Comparison of ENCODE assay signal across 27 mouse cellular contexts in the genomic region with DNA sequence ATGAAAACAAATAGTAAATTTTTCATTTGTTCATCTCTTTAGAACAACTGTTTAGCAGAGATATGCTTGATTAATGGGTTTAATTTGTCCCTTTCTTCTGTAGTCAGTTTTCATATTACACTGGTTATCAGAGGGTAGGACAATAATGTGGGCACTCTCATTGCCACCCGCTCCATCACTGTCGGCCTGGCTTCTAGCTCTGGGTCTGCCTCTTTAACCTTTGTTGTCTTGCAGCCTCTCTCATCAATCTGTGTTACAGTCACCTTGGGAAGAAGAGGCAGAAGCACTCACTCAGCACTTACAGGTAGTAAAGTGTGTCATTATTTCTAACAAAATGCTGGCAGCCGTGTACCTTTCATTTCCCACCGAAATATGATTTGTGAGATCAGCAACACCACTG.
A peak's percentile ranks its signal among the peaks of the same experiment; 100 is the strongest.
DNase-seq lines count a peak whose midpoint lies in the region; ATAC-seq and TF ChIP-seq lines count a peak whose summit lies in the region.
"Had no signal": no experiment of that assay in that cellular context is flagged by ENCODE, and none has a peak within 500 bp of the region (broad histone marks: within the 10 kb centered on the region; RNA-seq: fewer than 3 reads in every experiment).

No protein-coding gene starts in this region.

- TF ChIP-seq CTCF in midbrain, postnatal 0 days (IDR thresholded peaks at IDR 0.05): no peak

- H3K9ac ChIP-seq in midbrain, postnatal 0 days (replicated peaks; ENCODE audit: low read length, poor library complexity, severe bottlenecking): no peak overlapping the region
- no peak overlapping the region for H3K9ac ChIP-seq in midbrain, embryonic 13.5 days (replicated peaks)
- no peak overlapping the region for H3K9ac ChIP-seq in hindbrain, embryonic 14.5 days
- H3K9ac ChIP-seq in hindbrain, embryonic 15.5 days: no peak overlapping the region
- H3K9ac ChIP-seq: embryonic facial prominence, embryonic 13.5 days; forebrain, embryonic 12.5 days; forebrain, embryonic 15.5 days; heart, embryonic 13.5 days; intestine, embryonic 15.5 days had no signal

- peak; percentile 6 for DNase-seq in midbrain, postnatal 0 days (ENCODE audit: low spot score)
- DNase-seq in hindbrain, embryonic 14.5 days (ENCODE audit: low spot score): peak; percentile 32
- no peak for DNase-seq in layer of hippocampus, postnatal 36 days
- DNase-seq: adrenal gland, adult 2 months; adrenal gland, postnatal 14 days; cerebellum, adult 11-12 months; cerebellum, adult 8-10 months; cerebellum, postnatal 10 days; cerebellum, postnatal 36 days; embryo, embryonic 11 days; gastrocnemius, postnatal 10 days; gastrocnemius, postnatal 36 days; heart, adult 2 months; heart, postnatal 14 days; heart, postnatal 4 days had no signal

- no peaks in the 10 kb centered on the region for H3K36me3 ChIP-seq in midbrain, postnatal 0 days (ENCODE audit: insufficient read depth, low read length)
- H3K36me3 ChIP-seq in midbrain, embryonic 13.5 days: no peaks in the 10 kb centered on the region
- H3K36me3 ChIP-seq in hindbrain, embryonic 14.5 days (replicated peaks; ENCODE audit: control insufficient read depth, insufficient read depth): no peaks in the 10 kb centered on the region
- H3K36me3 ChIP-seq in hindbrain, embryonic 15.5 days: no peaks in the 10 kb centered on the region
- H3K36me3 ChIP-seq: embryonic facial prominence, embryonic 10.5 days; embryonic facial prominence, embryonic 13.5 days; forebrain, embryonic 12.5 days; forebrain, embryonic 15.5 days; heart, embryonic 10.5 days; heart, embryonic 13.5 days; intestine, embryonic 15.5 days had no signal

- no peak overlapping the region for H3K4me2 ChIP-seq in midbrain, postnatal 0 days (ENCODE audit: low read depth, low read length, poor library complexity, severe bottlenecking)
- no peak overlapping the region for H3K4me2 ChIP-seq in midbrain, embryonic 13.5 days (replicated peaks)
- no peak overlapping the region for H3K4me2 ChIP-seq in hindbrain, embryonic 14.5 days (replicated peaks)
- H3K4me2 ChIP-seq in hindbrain, embryonic 15.5 days: no peak overlapping the region
- H3K4me2 ChIP-seq: embryonic facial prominence, embryonic 13.5 days; forebrain, embryonic 12.5 days; forebrain, embryonic 15.5 days; heart, embryonic 13.5 days; intestine, embryonic 15.5 days had no signal

- 89% methylated on average over 4 of the region's 4 CpGs for WGBS in midbrain, postnatal 0 days
- WGBS in midbrain, embryonic 13.5 days: 90% methylated on average over 4 of the region's 4 CpGs
- WGBS in hindbrain, embryonic 14.5 days: 80% methylated on average over 4 of the region's 4 CpGs
- WGBS in hindbrain, embryonic 15.5 days: 77% methylated on average over 4 of the region's 4 CpGs

- ATAC-seq in midbrain, postnatal 0 days (ENCODE audit: low FRiP score): no peak
- ATAC-seq in midbrain, embryonic 13.5 days: no peak
- ATAC-seq in hindbrain, embryonic 14.5 days (ENCODE audit: low FRiP score): no peak
- ATAC-seq in hindbrain, embryonic 15.5 days (ENCODE audit: low FRiP score, low read depth): peak; percentile 69
- no peak for ATAC-seq in megakaryocyte, adult 5-6 weeks (ENCODE audit: poor library complexity, severe bottlenecking)
- ATAC-seq: CD4-positive, CD25-positive, alpha-beta regulatory T cell, adult 4 months; forebrain, embryonic 15.5 days; intestine, embryonic 15.5 days had no signal

- no peaks in the 10 kb centered on the region for H3K9me3 ChIP-seq in midbrain, postnatal 0 days (ENCODE audit: low read length)
- H3K9me3 ChIP-seq in midbrain, embryonic 13.5 days: no peaks in the 10 kb centered on the region
- H3K9me3 ChIP-seq in hindbrain, embryonic 14.5 days (ENCODE audit: control insufficient read depth, low read length): no peaks in the 10 kb centered on the region
- no peaks in the 10 kb centered on the region for H3K9me3 ChIP-seq in hindbrain, embryonic 15.5 days
- H3K9me3 ChIP-seq: embryonic facial prominence, embryonic 10.5 days; embryonic facial prominence, embryonic 13.5 days; forebrain, embryonic 12.5 days; forebrain, embryonic 15.5 days; heart, embryonic 10.5 days; heart, embryonic 13.5 days; intestine, embryonic 15.5 days had no signal

- no peak overlapping the region for H3K4me3 ChIP-seq in midbrain, postnatal 0 days (ENCODE audit: low read depth, low read length)
- H3K4me3 ChIP-seq in midbrain, embryonic 13.5 days (replicated peaks): no peak overlapping the region
- no peak overlapping the region for H3K4me3 ChIP-seq in hindbrain, embryonic 14.5 days (replicated peaks; ENCODE audit: low read length)
- H3K4me3 ChIP-seq in hindbrain, embryonic 15.5 days: no peak overlapping the region
- H3K4me3 ChIP-seq: embryonic facial prominence, embryonic 10.5 days; embryonic facial prominence, embryonic 13.5 days; erythroblast, embryonic 14.5 days; forebrain, embryonic 12.5 days; forebrain, embryonic 15.5 days; heart, adult 2 months; heart, embryonic 10.5 days; heart, embryonic 13.5 days; intestine, embryonic 15.5 days had no signal

- no peak overlapping the region for H3K27ac ChIP-seq in midbrain, postnatal 0 days (ENCODE audit: low read depth, low read length)
- no peak overlapping the region for H3K27ac ChIP-seq in midbrain, embryonic 13.5 days
- no peak overlapping the region for H3K27ac ChIP-seq in hindbrain, embryonic 14.5 days
- no peak overlapping the region for H3K27ac ChIP-seq in hindbrain, embryonic 15.5 days (replicated peaks)
- H3K27ac ChIP-seq: embryonic facial prominence, embryonic 10.5 days; embryonic facial prominence, embryonic 13.5 days; forebrain, embryonic 12.5 days; forebrain, embryonic 15.5 days; heart, adult 2 months; heart, embryonic 10.5 days; heart, embryonic 13.5 days; intestine, embryonic 15.5 days had no signal

- H3K27me3 ChIP-seq in midbrain, postnatal 0 days (ENCODE audit: insufficient read depth, low read length): no peaks in the 10 kb centered on the region
- no peaks in the 10 kb centered on the region for H3K27me3 ChIP-seq in midbrain, embryonic 13.5 days
- no peaks in the 10 kb centered on the region for H3K27me3 ChIP-seq in hindbrain, embryonic 14.5 days (ENCODE audit: control insufficient read depth, insufficient read depth, low read length)
- H3K27me3 ChIP-seq in hindbrain, embryonic 15.5 days: no peaks in the 10 kb centered on the region
- H3K27me3 ChIP-seq: embryonic facial prominence, embryonic 13.5 days; forebrain, embryonic 12.5 days; forebrain, embryonic 15.5 days; heart, embryonic 13.5 days; intestine, embryonic 15.5 days had no signal

- H3K4me1 ChIP-seq in midbrain, postnatal 0 days (ENCODE audit: insufficient read depth, low read length): no peaks in the 10 kb centered on the region
- no peaks in the 10 kb centered on the region for H3K4me1 ChIP-seq in midbrain, embryonic 13.5 days (replicated peaks)
- H3K4me1 ChIP-seq in hindbrain, embryonic 14.5 days (replicated peaks; ENCODE audit: control insufficient read depth, insufficient read depth, low read length): no peaks in the 10 kb centered on the region
- H3K4me1 ChIP-seq in hindbrain, embryonic 15.5 days (replicated peaks): no peaks in the 10 kb centered on the region
- H3K4me1 ChIP-seq: embryonic facial prominence, embryonic 10.5 days; embryonic facial prominence, embryonic 13.5 days; forebrain, embryonic 12.5 days; forebrain, embryonic 15.5 days; heart, embryonic 10.5 days; heart, embryonic 13.5 days; intestine, embryonic 15.5 days had no signal

Comparison
In these comparisons a context has a peak if more than half of its experiments do, and no peak if none do; other contexts are left out.
1. DNase-seq: peak in midbrain, postnatal 0 days (single experiment) and hindbrain, embryonic 14.5 days (single experiment); none in layer of hippocampus, postnatal 36 days (0 of 2).